Mouse (Mus musculus) intestine, embryonic 14.5 days (tissue): ENCODE results near the gene BC029722. TPM values are rescaled to one million over a fixed set of nuclear protein-coding genes. Genes with fewer than 3 reads are reported as not detected.

Source experiments
- ATAC-seq: fragments of 200-750 bp; cut with Nextera tagmentation; replicated peaks from 2 replicates; pipeline ENCODE4 v1.8.0; 2017; ENCODE audit warnings: low read depth, moderate number of reproducible peaks, moderate TSS enrichment, moderate library complexity; ENCODE audit not compliant: low FRiP score, low TSS enrichment
- DNase-seq: peaks from one replicate; pipeline ENCODE4 v3.0.0-alpha.2; 2018; ENCODE audit warnings: low spot score
- H3K27ac ChIP-seq: fragments of 300-500 bp; sonication (generic); 2 replicates; pipeline ENCODE4 v1.5.1; 2014; ENCODE audit warnings: low read depth, mild to moderate bottlenecking, control low read depth
- H3K27me3 ChIP-seq: fragments of 300-500 bp; sonication (generic); replicated peaks from 2 replicates; pipeline ENCODE4 v1.6.1; 2014; ENCODE audit warnings: low read length, control low read depth; ENCODE audit not compliant: control insufficient read depth, insufficient read depth
- H3K36me3 ChIP-seq: fragments of 300-500 bp; sonication (generic); 2 replicates; pipeline ENCODE4 v1.6.1; 2014; ENCODE audit warnings: low read length, control low read depth; ENCODE audit not compliant: control insufficient read depth, insufficient read depth
- H3K4me1 ChIP-seq: fragments of 300-500 bp; sonication (generic); replicated peaks from 2 replicates; pipeline ENCODE4 v1.6.1; 2014; ENCODE audit warnings: low read length, control low read depth, mixed read lengths; ENCODE audit not compliant: control insufficient read depth, insufficient read depth
- H3K4me2 ChIP-seq: fragments of 300-500 bp; sonication (generic); 2 replicates; pipeline ENCODE4 v1.6.1; 2014; ENCODE audit warnings: low read length
- H3K4me3 ChIP-seq: fragments of 300-500 bp; sonication (generic); 2 replicates; pipeline ENCODE4 v1.5.1; 2014; ENCODE audit warnings: low read depth, low read length, control low read depth, mixed read lengths
- H3K9ac ChIP-seq: fragments of 300-500 bp; sonication (generic); 2 replicates; pipeline ENCODE4 v1.6.1; 2014; ENCODE audit warnings: mild to moderate bottlenecking, low read length
- H3K9me3 ChIP-seq: fragments of 300-500 bp; sonication (generic); 2 replicates; pipeline ENCODE4 v1.6.1; 2016; ENCODE audit warnings: low read length, control low read depth; ENCODE audit not compliant: control insufficient read depth
- WGBS: fragments of 180-500 bp; shearing (Covaris S2); extraction: QIAGEN DNeasy Blood & Tissue Kit; methylation state at CpG from one replicate; pipeline ENCODE4 v1.1.7; 2014; 5-methylcytosine and 5-hydroxymethylcytosine counted together
- polyA plus RNA-seq: library from polyadenylated mRNA; unstranded; fragments of >200 nt; fragmentation: Nextera tagmentation; extraction: Ambion mirVana; gene quantifications from 2 replicates; pipeline ENCODE4 v1.2.1, GENCODE M21; 2014

Gene BC029722
- polyA plus RNA-seq, 1 experiment from 2014 or later: 13.2 TPM

- Histone ChIP-seq H3K4me3 (no peak overlapping the region), H3K4me2 (no peak overlapping the region), H3K36me3 (peaks cover 2% of the 10 kb centered on the region; the same call in 1 of the 2 replicates), H3K4me1 (peaks cover 9% of the 10 kb centered on the region; the same call in 1 of the 2 replicates), H3K27ac (no peak overlapping the region), H3K9me3 (no peaks in the 10 kb centered on the region), H3K27me3 (no peaks in the 10 kb centered on the region), H3K9ac (no peak overlapping the region)
- ATAC-seq: no peak
- no peak for DNase-seq
- WGBS: 28% methylated on average over 5 of the region's 5 CpGs
These were observed 4.4 kb downstream of the BC029722 start for GRCm38 (mm10) chr2:155814829-155815228.

- Histone ChIP-seq H3K9me3 (no peaks in the 10 kb centered on the region), H3K27me3 (no peaks in the 10 kb centered on the region), H3K4me2 (no peak overlapping the region), H3K4me3 (no peak overlapping the region), H3K27ac (no peak overlapping the region), H3K9ac (no peak overlapping the region), H3K36me3 (no peaks in the 10 kb centered on the region), H3K4me1 (no peaks in the 10 kb centered on the region)
- ATAC-seq: no peak
- 76% methylated on average over 4 of the region's 4 CpGs for WGBS
- no peak for DNase-seq
These were observed 6.6 kb downstream of the BC029722 start for GRCm38 (mm10) chr2:155812637-155813036.

- DNase-seq (peak; percentile 92), ATAC-seq (no peak)
- 36% methylated on average over 16 of the region's 16 CpGs for WGBS
- H3K4me1 ChIP-seq: no peaks in the 10 kb centered on the region
- H3K27me3 ChIP-seq: no peaks in the 10 kb centered on the region
- no peaks in the 10 kb centered on the region for H3K9me3 ChIP-seq
- no peak overlapping the region for H3K4me3 ChIP-seq
- H3K36me3 ChIP-seq: no peaks in the 10 kb centered on the region
- no peak overlapping the region for H3K27ac ChIP-seq
- H3K4me2 ChIP-seq: no peak overlapping the region
- no peak overlapping the region for H3K9ac ChIP-seq
These were observed 7.3 kb downstream of the BC029722 start for GRCm38 (mm10) chr2:155811821-155812396.

- 81% methylated on average over 4 of the region's 4 CpGs for WGBS
- Histone ChIP-seq H3K9me3 (no peaks in the 10 kb centered on the region), H3K27ac (no peak overlapping the region), H3K36me3 (no peaks in the 10 kb centered on the region), H3K9ac (no peak overlapping the region), H3K4me2 (no peak overlapping the region), H3K4me3 (no peak overlapping the region), H3K27me3 (no peaks in the 10 kb centered on the region), H3K4me1 (no peaks in the 10 kb centered on the region)
- ATAC-seq (no peak), DNase-seq (no peak)
These were observed 9.6 kb downstream of the BC029722 start for GRCm38 (mm10) chr2:155809620-155810019.

GRCm38 (mm10) chr2:155807408-155807807 lies 11.8 kb downstream of the BC029722 start:
- Histone ChIP-seq H3K4me1 (no peaks in the 10 kb centered on the region), H3K4me2 (no peak overlapping the region), H3K4me3 (no peak overlapping the region), H3K36me3 (no peaks in the 10 kb centered on the region), H3K9me3 (no peaks in the 10 kb centered on the region), H3K27ac (no peak overlapping the region), H3K9ac (no peak overlapping the region), H3K27me3 (no peaks in the 10 kb centered on the region)
- no peak for DNase-seq
- WGBS: 41% methylated on average over 4 of the region's 4 CpGs
- ATAC-seq: no peak

- H3K9ac ChIP-seq: no peak overlapping the region
- H3K4me3 ChIP-seq: no peak overlapping the region
- DNase-seq (no peak), ATAC-seq (no peak)
- no peak overlapping the region for H3K4me2 ChIP-seq
- H3K36me3 ChIP-seq: no peaks in the 10 kb centered on the region
- H3K4me1 ChIP-seq: no peaks in the 10 kb centered on the region
- H3K27me3 ChIP-seq: no peaks in the 10 kb centered on the region
- WGBS: 58% methylated on average over 5 of the region's 5 CpGs
- H3K27ac ChIP-seq: no peak overlapping the region
- no peaks in the 10 kb centered on the region for H3K9me3 ChIP-seq
These were observed 12.7 kb downstream of the BC029722 start for GRCm38 (mm10) chr2:155806548-155806947.

- Histone ChIP-seq H3K27ac (no peak overlapping the region), H3K4me2 (no peak overlapping the region), H3K4me3 (no peak overlapping the region), H3K4me1 (no peaks in the 10 kb centered on the region), H3K9me3 (no peaks in the 10 kb centered on the region), H3K9ac (no peak overlapping the region), H3K36me3 (no peaks in the 10 kb centered on the region), H3K27me3 (no peaks in the 10 kb centered on the region)
- no peak for ATAC-seq
- 82% methylated on average over 6 of the region's 6 CpGs for WGBS
- no peak for DNase-seq
These were observed 13.3 kb downstream of the BC029722 start for GRCm38 (mm10) chr2:155805925-155806255.

- no peaks in the 10 kb centered on the region for H3K27me3 ChIP-seq
- no peak overlapping the region for H3K27ac ChIP-seq
- H3K9me3 ChIP-seq: no peaks in the 10 kb centered on the region
- no peaks in the 10 kb centered on the region for H3K4me1 ChIP-seq
- ATAC-seq: no peak
- no peak overlapping the region for H3K9ac ChIP-seq
- 48% methylated on average over 6 of the region's 6 CpGs for WGBS
- no peak overlapping the region for H3K4me3 ChIP-seq
- no peak overlapping the region for H3K4me2 ChIP-seq
- H3K36me3 ChIP-seq: no peaks in the 10 kb centered on the region
- DNase-seq: no peak
These were observed 13.8 kb downstream of the BC029722 start for GRCm38 (mm10) chr2:155805231-155805924.

GRCm38 (mm10) chr2:155804053-155804452 lies 15.2 kb downstream of the BC029722 start:
- H3K4me2 ChIP-seq: no peak overlapping the region
- no peak overlapping the region for H3K4me3 ChIP-seq
- H3K4me1 ChIP-seq: no peaks in the 10 kb centered on the region
- H3K27ac ChIP-seq: no peak overlapping the region
- ATAC-seq: no peak
- H3K9me3 ChIP-seq: no peaks in the 10 kb centered on the region
- 74% methylated on average over 5 of the region's 5 CpGs for WGBS
- H3K9ac ChIP-seq: no peak overlapping the region
- no peaks in the 10 kb centered on the region for H3K36me3 ChIP-seq
- no peak for DNase-seq
- H3K27me3 ChIP-seq: no peaks in the 10 kb centered on the region
